Mouse (Mus musculus) thymus, adult 2 months (tissue): Measurements from ENCODE around the gene Napepld. TPM values are rescaled to one million over a fixed set of nuclear protein-coding genes. Genes with fewer than 3 reads are reported as not detected.
"Not testable (repeated sequence)": the region's sequence is repeated elsewhere in the genome, so short reads cannot be mapped to it uniquely, and the experiment has no call there.

Experiments used
- DNase-seq: peaks from one replicate; pipeline ENCODE4 v3.0.0; 2021
- H3K27ac ChIP-seq: fragments of 200-500 bp; 2 replicates; pipeline ENCODE4 v1.5.1; 2012; ENCODE audit warnings: low read length, control low read depth; ENCODE audit not compliant: control insufficient read depth, insufficient read depth
- H3K27me3 ChIP-seq: fragments of 200-500 bp; 2 replicates; pipeline ENCODE4 v1.6.1; 2012; ENCODE audit warnings: mild to moderate bottlenecking, low read length, moderate library complexity, mixed read lengths; ENCODE audit not compliant: control insufficient read depth, insufficient read depth
- H3K36me3 ChIP-seq: fragments of 200-500 bp; 2 replicates; pipeline ENCODE4 v1.6.1; 2012; ENCODE audit warnings: mild to moderate bottlenecking, low read length, moderate library complexity; ENCODE audit not compliant: control insufficient read depth, insufficient read depth
- H3K4me1 ChIP-seq: fragments of 200-500 bp; replicated peaks from 2 replicates; pipeline ENCODE4 v1.6.1; 2012; ENCODE audit warnings: low read length; ENCODE audit not compliant: control insufficient read depth, insufficient read depth
- H3K4me3 ChIP-seq: fragments of 200-500 bp; 2 replicates; pipeline ENCODE4 v1.5.1; 2012; ENCODE audit warnings: mild to moderate bottlenecking, low read length, control low read depth, moderate library complexity; ENCODE audit not compliant: control insufficient read depth, insufficient read depth
- CTCF ChIP-seq: fragments of 200-500 bp; IDR thresholded peaks from 2 replicates; pipeline ENCODE4 v1.5.1; 2012; ENCODE audit warnings: mild to moderate bottlenecking, control low read depth, low read length, moderate library complexity, borderline replicate concordance; ENCODE audit not compliant: control insufficient read depth, poor library complexity, insufficient read depth; ENCODE audit errors: extremely low read depth
- POLR2A ChIP-seq: fragments of 200-500 bp; IDR thresholded peaks from 2 replicates; pipeline ENCODE4 v1.6.1; 2012; ENCODE audit warnings: mild to moderate bottlenecking, low read length, control low read depth, moderate library complexity; ENCODE audit not compliant: control insufficient read depth, poor library complexity, insufficient read depth; ENCODE audit errors: extremely low read depth
- WGBS: fragments of 180-500 bp; shearing (Covaris S2); methylation state at CpG from one replicate; pipeline ENCODE4 v1.1.7; 2018; 5-methylcytosine and 5-hydroxymethylcytosine counted together
- polyA plus RNA-seq: library from polyadenylated mRNA; depleted of rRNA; stranded (reverse); fragments of >200 nt; gene quantifications from 2 replicates; pipeline ENCODE4 v1.2.3, GENCODE M21; 2012

Napepld gene
- polyA plus RNA-seq, 1 experiment, result 1.5 TPM

DNA sequence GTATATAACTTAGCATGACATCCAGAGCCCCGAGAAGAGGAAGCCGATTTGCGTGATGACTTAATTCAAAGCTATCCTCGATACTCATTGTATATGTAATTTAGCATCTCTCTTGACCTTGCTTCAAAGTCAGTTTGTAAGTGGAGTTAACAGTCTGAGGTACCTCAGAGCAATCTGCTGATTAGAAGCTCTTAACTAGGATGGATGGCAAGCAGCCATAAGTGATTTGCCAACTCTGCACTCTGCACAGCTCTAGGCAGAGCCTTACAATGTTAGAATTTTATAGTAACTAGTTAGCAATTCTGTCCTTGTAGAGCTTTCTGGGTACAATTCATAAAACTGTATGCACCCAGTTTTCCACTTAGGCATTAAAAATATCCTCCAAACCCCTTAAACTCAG is 5.3 kb upstream of the Napepld start:
- Histone ChIP-seq H3K36me3 (no peaks in the 10 kb centered on the region), H3K27me3 (no peaks in the 10 kb centered on the region), H3K4me1 (no peaks in the 10 kb centered on the region), H3K27ac (no peak overlapping the region), H3K4me3 (no peak overlapping the region)
- TF ChIP-seq CTCF (no peak), POLR2A (no peak)
- WGBS, result 97% methylated on average over 4 of the region's 4 CpGs
- DNase-seq, result no peak

DNA sequence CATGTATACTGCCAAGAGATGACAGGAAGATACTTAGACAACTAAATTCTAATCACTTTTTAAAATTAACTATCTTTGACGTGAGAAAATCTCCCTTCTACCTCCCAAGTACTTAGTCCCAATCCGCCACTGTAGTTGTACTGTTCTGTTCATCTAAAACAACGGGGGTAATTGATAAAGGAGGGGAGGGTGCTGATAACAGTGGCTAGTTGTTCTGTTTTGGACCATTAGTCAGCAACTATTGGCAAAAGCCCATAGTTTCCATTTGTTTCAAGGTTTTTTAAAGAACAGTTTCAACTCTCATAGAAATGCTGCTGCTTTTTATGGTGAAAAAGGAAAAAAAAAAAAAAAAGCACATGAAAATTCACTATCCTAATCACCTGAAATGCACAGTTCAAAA is 2.5 kb upstream of the Napepld start:
- TF ChIP-seq CTCF, result no peak
- TF ChIP-seq POLR2A, result no peak
- H3K27me3 ChIP-seq, result no peaks in the 10 kb centered on the region
- no peak overlapping the region for H3K27ac ChIP-seq
- 95% methylated on average over 3 of the region's 3 CpGs for WGBS
- no peaks in the 10 kb centered on the region for H3K36me3 ChIP-seq
- no peak overlapping the region for H3K4me3 ChIP-seq
- no peak for DNase-seq
- 0 out of 2 replicates have a peak, but pooled peaks cover 3% of the 10 kb centered on the region for H3K4me1 ChIP-seq

DNA sequence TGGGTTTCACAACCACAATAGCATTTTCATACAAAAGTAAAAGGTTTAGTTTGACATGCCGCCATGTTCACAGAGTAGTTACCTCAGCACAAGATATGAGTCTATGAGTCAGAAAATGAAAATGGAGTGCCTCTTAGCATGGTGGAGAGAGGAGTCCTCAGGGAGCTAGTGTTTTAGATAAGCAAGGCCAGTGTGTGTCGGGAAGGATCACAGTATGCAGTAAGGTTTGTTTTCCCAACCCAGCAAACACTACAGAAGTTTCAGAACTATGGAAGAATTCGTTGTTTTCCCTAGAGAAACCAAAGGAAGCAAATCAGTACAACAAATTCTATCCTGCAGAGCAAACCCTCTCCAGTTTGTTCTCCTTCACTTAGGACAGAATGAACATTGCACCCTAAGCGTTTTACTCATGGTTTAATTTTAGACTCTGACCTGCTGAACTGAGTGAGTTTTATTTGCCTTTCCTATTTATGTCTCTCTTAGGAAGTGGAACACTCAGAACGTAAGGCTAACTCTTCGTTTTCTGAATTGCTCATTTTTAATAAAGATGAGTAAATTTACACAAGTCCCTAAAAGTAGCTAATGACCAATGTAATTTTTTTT is 1.8 kb upstream of the Napepld start:
- Histone ChIP-seq H3K27ac (no peak overlapping the region), H3K4me3 (no peak overlapping the region), H3K27me3 (no peaks in the 10 kb centered on the region), H3K4me1 (0 out of 2 replicates have a peak, but pooled peaks cover 3% of the 10 kb centered on the region), H3K36me3 (no peaks in the 10 kb centered on the region)
- TF ChIP-seq POLR2A (no peak), CTCF (no peak)
- DNase-seq, result no peak
- WGBS, result 93% methylated on average over 6 of the region's 6 CpGs

DNA sequence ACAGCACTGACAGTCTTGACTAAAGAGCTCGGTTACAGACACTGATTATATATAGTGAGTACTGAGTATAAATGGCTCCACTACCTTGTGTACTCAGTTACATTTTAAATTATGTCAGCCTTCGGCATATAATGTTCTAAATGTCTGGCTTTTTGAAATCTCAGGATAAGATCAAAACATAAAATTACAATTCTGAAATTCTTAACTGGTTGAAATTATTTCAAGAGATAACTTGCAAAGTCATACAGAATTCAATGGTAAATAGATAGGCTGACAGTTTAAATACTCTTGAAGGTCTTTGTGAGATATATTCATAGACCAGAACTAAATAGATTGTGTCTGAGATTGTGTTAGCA is 791 bp upstream of the Napepld start:
- H3K27ac ChIP-seq, result no peak overlapping the region
- peak overlapping the region; percentile 62 for H3K4me3 ChIP-seq
- WGBS, result 75% methylated on average over 2 of the region's 2 CpGs
- H3K27me3 ChIP-seq, result no peaks in the 10 kb centered on the region
- H3K36me3 ChIP-seq, result no peaks in the 10 kb centered on the region
- H3K4me1 ChIP-seq, result 0 out of 2 replicates have a peak, but pooled peaks cover 3% of the 10 kb centered on the region
- TF ChIP-seq POLR2A (no peak), CTCF (no peak)
- DNase-seq, result no peak

DNA sequence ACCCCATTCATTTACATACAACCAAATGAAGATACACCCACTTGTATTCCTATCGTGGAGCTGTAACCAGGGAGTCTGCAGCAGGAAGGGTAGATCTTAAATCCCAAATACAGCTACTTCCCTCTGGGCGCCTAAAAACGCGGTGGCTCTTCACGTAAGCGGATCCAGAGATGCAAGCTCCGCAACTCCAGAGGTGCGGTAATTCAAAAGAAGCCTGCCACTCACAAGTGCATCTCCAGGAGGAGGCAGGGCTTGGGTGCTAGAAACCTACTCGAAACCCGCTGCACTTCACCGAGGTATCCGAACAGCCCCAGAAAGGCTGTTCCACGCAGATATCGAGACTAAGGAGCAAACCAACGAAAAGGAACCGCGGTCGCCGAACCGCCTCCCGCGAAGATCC is 262 bp downstream of the Napepld start:
- Histone ChIP-seq H3K27ac (no peak overlapping the region), H3K4me1 (0 out of 2 replicates have a peak, but pooled peaks cover 3% of the 10 kb centered on the region), H3K27me3 (no peaks in the 10 kb centered on the region), H3K36me3 (no peaks in the 10 kb centered on the region), H3K4me3 (peak overlapping the region; percentile 74)
- TF ChIP-seq POLR2A (no peak), CTCF (no peak)
- under 1% methylated on average over 22 of the region's 22 CpGs for WGBS
- no peak for DNase-seq

DNA sequence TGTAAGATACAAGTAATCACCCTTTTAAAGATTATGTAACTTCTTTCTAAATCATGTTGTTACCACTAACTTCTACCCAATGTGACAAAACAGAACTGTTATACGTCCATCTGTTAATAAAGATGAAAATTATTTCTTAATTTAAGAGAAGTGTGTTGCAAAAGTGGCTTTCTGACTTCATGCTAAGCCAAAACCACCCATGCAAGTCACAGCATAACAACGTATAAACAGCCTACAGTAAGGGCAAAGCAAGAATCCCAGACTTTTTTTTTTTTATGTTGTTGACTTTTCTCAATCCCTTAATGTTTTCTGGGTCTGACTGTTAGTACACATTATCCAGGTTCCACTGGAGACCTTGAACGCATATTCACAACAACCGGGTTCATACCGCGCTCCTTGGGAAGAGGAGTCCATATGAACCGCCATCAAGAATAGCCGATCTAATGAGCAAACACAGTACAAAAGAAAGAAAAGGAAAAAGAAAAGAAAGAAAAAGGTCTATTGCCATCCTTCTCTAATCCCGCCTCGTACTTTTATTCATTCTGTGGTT is 849 bp downstream of the Napepld start:
- no peak for DNase-seq
- H3K4me3 ChIP-seq, result no peak overlapping the region
- 57% methylated on average over 10 of the region's 10 CpGs for WGBS
- H3K27ac ChIP-seq, result no peak overlapping the region
- 0 out of 2 replicates have a peak, but pooled peaks cover 3% of the 10 kb centered on the region for H3K4me1 ChIP-seq
- no peaks in the 10 kb centered on the region for H3K36me3 ChIP-seq
- no peaks in the 10 kb centered on the region for H3K27me3 ChIP-seq
- TF ChIP-seq POLR2A (no peak), CTCF (no peak)

DNA sequence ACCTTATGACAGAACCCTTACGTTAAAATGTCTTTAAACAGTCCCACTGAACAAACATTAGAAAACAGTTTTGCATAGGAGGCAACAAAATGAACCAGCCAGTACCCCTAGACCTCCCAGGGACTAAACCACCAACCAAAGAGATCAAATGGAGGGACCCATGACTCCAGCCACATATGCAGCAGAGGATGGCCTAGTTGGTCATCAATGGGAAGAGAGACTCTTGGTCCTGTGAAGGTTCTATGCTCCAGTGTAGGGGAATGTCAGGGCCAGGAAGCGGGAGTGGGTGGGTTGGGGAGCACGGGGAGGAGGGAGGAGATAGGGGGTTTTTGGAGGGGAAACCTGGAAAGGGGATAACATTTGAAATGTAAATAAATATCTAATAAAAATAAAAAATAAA is 1.6 kb downstream of the Napepld start:
- H3K27ac ChIP-seq, H3K4me1 ChIP-seq, DNase-seq, H3K4me3 ChIP-seq, H3K27me3 ChIP-seq, H3K36me3 ChIP-seq: not testable (repeated sequence)
- WGBS, result 91% methylated on average over 3 of the region's 3 CpGs
